Mouse (Mus musculus): Measurements from ENCODE around the gene Tlr4. TPM values are rescaled to one million over a fixed set of nuclear protein-coding genes. Genes with fewer than 3 reads are reported as not detected.
A peak's percentile ranks its signal among the peaks of the same experiment; 100 is the strongest.

Gene Tlr4
- total and polyA plus RNA-seq, 3 experiments = 8.6 to 22.1 (median 19.0) TPM

DNA sequence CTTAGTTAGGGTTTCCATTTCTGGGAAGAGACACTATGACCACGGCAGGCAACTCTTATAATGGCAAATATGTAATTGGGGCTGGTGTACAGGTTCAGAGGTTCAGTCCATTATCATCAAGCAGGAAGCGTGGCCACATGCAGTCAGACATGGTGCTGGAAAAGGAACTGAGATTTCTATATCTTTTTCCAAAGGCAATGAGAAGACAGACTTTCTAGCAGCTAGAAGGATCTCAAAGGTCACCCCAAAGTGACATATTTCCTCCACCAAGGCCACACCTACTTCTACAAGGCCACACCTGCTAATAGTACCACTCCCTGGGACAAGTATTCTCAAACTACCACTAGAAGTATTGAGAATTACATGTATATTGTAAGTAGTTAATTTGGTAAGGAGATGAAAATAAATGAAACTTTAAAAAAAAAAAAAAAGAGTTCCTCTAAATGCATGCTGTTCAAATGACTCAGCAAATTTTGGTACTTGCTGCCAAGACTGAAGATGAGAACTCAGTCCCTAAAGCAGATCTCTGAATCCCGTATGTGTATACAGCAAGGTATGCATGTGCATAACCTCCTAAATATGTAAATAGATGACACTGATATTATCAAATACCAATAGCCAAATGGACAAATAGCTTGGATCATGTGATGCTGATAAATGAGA, 10.9 kb upstream of the Tlr4 start:
- in situ Hi-C loops (cut with MboI; ENCODE audit: low pct_ligation_motif_present, low pct_unique_long_range_greater_than_20kb, low sequenced_read_pairs) (no loop called here), dilution Hi-C loops (cut with MboI; ENCODE audit: extremely low pct_ligation_motif_present, extremely low pct_unique_long_range_greater_than_20kb, low sequenced_read_pairs) (no loop called here)
- Histone ChIP-seq H3K4me2 (ENCODE audit: insufficient read depth, low read depth, poor library complexity, severe bottlenecking) (no peak overlapping the region), H3K9ac (ENCODE audit: insufficient read depth, low read depth) (no peak overlapping the region), H3K79me2 (replicated peaks; ENCODE audit: control insufficient read depth, extremely low read depth, insufficient read depth, poor library complexity, severe bottlenecking) (no peaks in the 10 kb centered on the region), H3K36me3 (replicated peaks in 1 of 2; ENCODE audit: control insufficient read depth in 1 of 2, insufficient read depth in 1 of 2, low read length in 1 of 2) (no peaks in the 10 kb centered on the region), H3K27me3 (replicated peaks) (no peaks in the 10 kb centered on the region), H3K27ac (ENCODE audit: insufficient read depth, low read depth) (no peak overlapping the region), H3K4me1 (ENCODE audit: control insufficient read depth in 1 of 2, insufficient read depth in 2 of 2) (peaks cover 0 to 16% of the 10 kb centered on the region in 2 experiments; a peak in 2 of 4 replicates), H3K9me3 (replicated peaks; ENCODE audit: low read length) (no peaks in the 10 kb centered on the region), H3K4me3 (replicated peaks in 1 of 3; ENCODE audit: low read depth in 2 of 3, low read length in 2 of 3, poor library complexity in 1 of 3) (no peak overlapping the region)
- TF ChIP-seq NELFE (IDR thresholded peaks at IDR 0.05; ENCODE audit: low read depth, low read length) (no peak), MAFK (IDR thresholded peaks at IDR 0.05; ENCODE audit: insufficient replicate concordance, low read length) (peak; percentile 85), ZNF384 (IDR thresholded peaks at IDR 0.05; ENCODE audit: low read depth, low read length) (peak; percentile 49; the same call in 1 of the 2 replicates)
- no peak for DNase-seq (ENCODE audit: extremely low read depth)

DNA sequence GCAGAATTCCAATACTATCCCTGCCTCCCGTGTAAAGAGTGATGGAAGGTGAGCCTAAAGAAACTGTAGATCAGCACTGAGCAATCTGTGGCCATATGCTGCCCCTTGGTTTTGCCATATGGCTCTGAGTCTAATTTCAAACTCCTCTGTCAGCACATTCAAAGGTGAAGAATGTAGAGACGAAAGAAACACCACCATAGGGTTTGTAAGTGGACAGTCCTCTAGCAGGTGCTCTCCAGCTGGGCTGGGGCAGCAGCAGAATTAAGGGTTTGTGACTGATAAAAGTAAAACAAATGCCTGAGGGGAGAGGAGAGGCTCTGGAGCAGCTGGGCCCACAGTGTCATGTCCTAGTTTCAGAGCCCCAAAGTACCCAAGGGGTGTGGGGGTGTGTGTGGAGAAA, 6.2 kb upstream of the Tlr4 start:
- no peak for DNase-seq (ENCODE audit: extremely low read depth)
- dilution Hi-C loops (cut with MboI; ENCODE audit: extremely low pct_ligation_motif_present, extremely low pct_unique_long_range_greater_than_20kb, low sequenced_read_pairs) (no loop called here), in situ Hi-C loops (cut with MboI; ENCODE audit: low pct_ligation_motif_present, low pct_unique_long_range_greater_than_20kb, low sequenced_read_pairs) (no loop called here)
- TF ChIP-seq PAX5 (IDR thresholded peaks at IDR 0.05; ENCODE audit: low read length) (no peak), JUND (conservative IDR thresholded peaks at IDR 0.05; ENCODE audit: low read depth, low read length) (no peak), MAX (IDR thresholded peaks at IDR 0.05; ENCODE audit: low read length) (no peak), USF2 (conservative IDR thresholded peaks at IDR 0.05; ENCODE audit: low read depth, low read length) (no peak), TBP (conservative IDR thresholded peaks at IDR 0.05; ENCODE audit: low read depth, low read length) (no peak), EP300 (IDR thresholded peaks at IDR 0.05; ENCODE audit: low read length) (no peak), ZKSCAN1 (IDR thresholded peaks at IDR 0.05; ENCODE audit: borderline replicate concordance, low read depth, low read length) (no peak), ZNF384 (IDR thresholded peaks at IDR 0.05; ENCODE audit: low read depth, low read length) (no peak), USF1 (IDR thresholded peaks at IDR 0.05; ENCODE audit: low read depth, low read length) (no peak), MEF2A (IDR thresholded peaks at IDR 0.05; ENCODE audit: borderline replicate concordance, low read depth, low read length) (no peak), JUN (IDR thresholded peaks at IDR 0.05; ENCODE audit: insufficient read depth, low read depth, low read length) (no peak), UBTF (IDR thresholded peaks at IDR 0.05; ENCODE audit: low read depth, low read length) (no peak)
- H3K9ac ChIP-seq (ENCODE audit: insufficient read depth, low read depth) = 0 out of 2 replicates have a peak overlapping the region, but pooled peaks have one; percentile 6
- no peaks in the 10 kb centered on the region for H3K79me2 ChIP-seq (replicated peaks; ENCODE audit: control insufficient read depth, extremely low read depth, insufficient read depth, poor library complexity, severe bottlenecking)
- H3K4me1 ChIP-seq (ENCODE audit: control insufficient read depth in 1 of 2, insufficient read depth in 2 of 2) = peaks cover 5 to 43% of the 10 kb centered on the region in 2 experiments; a peak in 2 of 4 replicates
- H3K9me3 ChIP-seq (replicated peaks; ENCODE audit: low read length) = no peaks in the 10 kb centered on the region
- no peak overlapping the region for H3K4me2 ChIP-seq (ENCODE audit: insufficient read depth, low read depth, poor library complexity, severe bottlenecking)
- no peaks in the 10 kb centered on the region for H3K36me3 ChIP-seq (replicated peaks in 1 of 2; ENCODE audit: control insufficient read depth in 1 of 2, insufficient read depth in 1 of 2, low read length in 1 of 2)
- no peak overlapping the region for H3K4me3 ChIP-seq (replicated peaks in 1 of 3; ENCODE audit: low read depth in 2 of 3, low read length in 2 of 3, poor library complexity in 1 of 3)
- no peaks in the 10 kb centered on the region for H3K27me3 ChIP-seq (replicated peaks)
- 0 out of 2 replicates have a peak overlapping the region, but pooled peaks have one; percentile 1 for H3K27ac ChIP-seq (ENCODE audit: insufficient read depth, low read depth)
